Mouse (Mus musculus): ENCODE results near the gene Kbtbd13. TPM values are rescaled to one million over a fixed set of nuclear protein-coding genes. Genes with fewer than 3 reads are reported as not detected.

Kbtbd13 gene
- 0.29 TPM for polyA plus RNA-seq (2014; fragmentation: Illumina TruSeq; extraction: RNeasy Lipid Tissue Mini Kit (QIAGEN cat#74804); ENCODE audit: low read depth, low replicate concordance)

DNA sequence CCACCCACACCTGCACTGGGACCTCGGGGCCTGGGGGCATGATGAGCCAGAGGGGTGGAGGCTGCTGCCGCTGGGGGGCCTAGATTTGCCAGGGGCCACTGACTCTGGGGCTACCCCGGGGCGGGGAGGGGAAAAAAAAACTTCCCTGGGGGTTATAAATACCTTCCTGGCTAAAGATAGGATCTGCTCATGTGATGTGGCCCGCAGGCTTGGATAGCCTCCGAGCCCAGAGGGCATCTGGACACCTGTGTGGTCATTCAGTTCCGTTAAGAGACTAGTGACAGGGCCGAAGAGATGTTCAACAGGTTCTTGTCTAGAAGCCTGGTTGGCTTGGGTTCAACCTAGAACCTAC is at the start of gene Kbtbd13:
TSS of gene Kbtbd13 (minus strand) at position 40 of the 352 bp plus-strand sequence.

DNA sequence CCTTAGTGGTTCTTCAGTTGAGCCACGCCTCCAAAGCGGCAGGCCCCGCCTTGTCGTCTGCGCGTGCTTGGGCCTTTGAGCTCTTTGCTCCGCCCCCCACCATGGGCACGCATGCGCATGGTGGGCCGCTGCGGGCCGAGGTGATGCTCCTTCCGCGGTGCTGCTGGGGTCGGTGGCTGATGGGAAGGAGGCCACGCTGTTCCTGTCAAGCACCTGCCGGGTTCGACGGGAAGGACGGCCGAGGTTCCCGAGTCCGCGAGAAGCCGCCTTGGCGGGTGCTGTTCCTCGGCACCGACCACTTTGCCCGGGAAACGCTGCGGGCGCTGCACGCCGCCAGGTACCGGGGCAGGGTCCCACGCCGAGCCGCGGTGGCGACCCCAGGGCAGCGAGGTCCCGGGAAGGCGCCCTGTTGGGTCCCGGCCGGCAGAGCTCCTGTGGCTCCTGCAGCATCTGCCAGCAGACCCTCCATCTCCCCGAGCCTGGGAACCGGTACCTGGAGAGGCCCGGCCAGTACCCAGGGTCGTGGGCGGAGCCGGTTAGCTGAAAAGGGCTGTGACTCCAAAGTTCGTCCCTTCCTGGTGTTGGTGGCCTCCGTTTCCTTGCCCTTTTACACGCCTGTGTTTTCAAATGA is 44.3 kb upstream of the Kbtbd13 start, which contains the start of gene Mtfmt:
TSS of gene Mtfmt (plus strand) at position 112 of the 631 bp plus-strand sequence.

DNA sequence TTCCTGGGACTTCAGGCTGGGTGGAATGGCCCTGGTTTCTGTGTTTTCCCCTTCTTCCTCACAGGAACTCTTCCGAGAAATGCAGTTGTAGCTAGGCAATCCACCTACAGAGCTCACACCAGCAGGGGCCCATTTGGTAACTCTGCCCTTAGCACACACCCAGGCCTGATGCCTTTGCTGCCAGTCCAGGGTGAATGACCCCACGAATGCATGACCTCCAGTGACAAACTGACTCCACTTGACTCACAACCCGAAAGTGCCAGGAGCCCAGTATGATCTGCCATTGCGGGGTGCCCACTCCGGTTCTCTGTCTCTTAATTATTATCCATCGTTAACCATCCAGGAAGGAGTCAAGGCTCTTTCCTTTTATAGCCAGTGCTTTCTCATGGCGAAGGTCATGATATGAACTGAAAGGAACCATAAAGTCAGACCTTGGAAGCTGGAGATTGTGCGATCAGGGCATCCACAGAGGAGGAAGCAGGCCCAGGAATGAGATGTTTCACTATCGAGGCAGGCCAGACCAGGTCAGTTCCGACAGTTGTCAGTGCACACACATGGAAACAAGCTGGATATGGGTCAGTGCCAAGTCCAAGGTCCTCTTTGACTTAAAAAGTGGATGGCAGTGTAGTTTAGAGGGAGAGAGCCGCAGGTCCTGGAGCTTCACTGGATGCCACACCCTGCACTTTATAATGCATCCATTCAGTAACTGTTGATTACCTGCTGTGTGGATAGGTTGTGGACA is 31.5 kb upstream of the Kbtbd13 start, which contains the start of gene Slc51b:
TSS of gene Slc51b (minus strand) at position 196 of the 742 bp plus-strand sequence.

DNA sequence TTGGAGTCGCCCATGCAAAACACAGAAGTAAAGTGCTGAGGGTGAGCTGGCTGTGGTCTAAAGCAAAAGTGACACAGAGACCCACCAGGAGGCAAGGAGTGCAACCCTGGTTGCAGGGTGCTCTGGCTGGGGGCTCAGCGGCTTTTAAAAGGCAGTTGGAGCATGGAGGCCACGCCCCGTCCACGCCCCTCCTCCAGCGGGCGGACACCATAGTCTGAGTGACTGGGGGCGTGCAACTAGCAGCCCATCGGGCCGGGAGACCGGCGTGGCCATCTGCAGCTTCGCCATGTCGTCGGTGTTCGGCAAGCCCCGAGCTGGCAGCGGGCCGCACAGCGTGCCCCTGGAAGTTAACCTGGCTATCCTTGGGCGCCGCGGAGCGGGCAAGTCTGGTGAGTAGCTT is 6.8 kb upstream of the Kbtbd13 start, which contains the start of gene Rasl12:
TSS of gene Rasl12 (plus strand) at position 228 of the 400 bp plus-strand sequence.

DNA sequence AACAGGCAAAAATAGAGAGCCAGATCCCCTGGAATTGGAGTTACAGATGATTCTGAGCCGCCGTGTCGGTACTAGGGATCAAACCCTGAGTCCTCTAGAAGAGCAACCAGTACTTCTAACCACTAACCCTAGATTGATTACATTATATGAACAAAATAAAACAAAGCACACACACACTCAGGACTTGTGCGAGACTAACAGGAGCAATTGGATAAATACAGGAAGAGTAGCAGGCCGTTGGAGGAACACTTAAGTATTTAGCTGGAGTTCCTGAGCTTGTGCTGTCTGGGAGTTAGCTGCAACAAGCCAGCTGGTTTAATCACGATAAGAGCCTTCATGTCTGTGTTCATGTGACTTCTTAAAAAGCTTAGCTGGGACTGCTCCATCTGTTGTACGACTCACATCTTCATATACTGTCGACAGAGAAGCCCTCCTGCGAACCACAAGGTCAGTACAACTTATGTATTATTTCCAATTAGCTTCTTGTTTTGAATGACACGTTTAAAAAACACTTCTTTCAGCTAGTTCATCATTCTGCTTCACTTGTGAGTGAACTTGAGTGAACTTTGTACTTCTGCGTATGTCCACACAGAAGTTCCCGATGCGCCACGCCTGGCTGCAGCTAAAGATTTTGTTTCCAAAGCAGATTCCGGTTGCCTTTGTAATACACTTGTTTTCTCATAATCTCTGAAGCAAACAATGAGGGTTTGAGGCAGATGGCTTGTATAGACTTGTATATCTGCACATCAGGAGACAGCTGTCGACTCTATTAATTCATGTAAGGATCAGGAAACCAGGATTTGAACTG is 30.6 kb downstream of the Kbtbd13 start, which contains the start of gene Ubap1l:
TSS of gene Ubap1l (plus strand) at position 401 of the 808 bp plus-strand sequence.

DNA sequence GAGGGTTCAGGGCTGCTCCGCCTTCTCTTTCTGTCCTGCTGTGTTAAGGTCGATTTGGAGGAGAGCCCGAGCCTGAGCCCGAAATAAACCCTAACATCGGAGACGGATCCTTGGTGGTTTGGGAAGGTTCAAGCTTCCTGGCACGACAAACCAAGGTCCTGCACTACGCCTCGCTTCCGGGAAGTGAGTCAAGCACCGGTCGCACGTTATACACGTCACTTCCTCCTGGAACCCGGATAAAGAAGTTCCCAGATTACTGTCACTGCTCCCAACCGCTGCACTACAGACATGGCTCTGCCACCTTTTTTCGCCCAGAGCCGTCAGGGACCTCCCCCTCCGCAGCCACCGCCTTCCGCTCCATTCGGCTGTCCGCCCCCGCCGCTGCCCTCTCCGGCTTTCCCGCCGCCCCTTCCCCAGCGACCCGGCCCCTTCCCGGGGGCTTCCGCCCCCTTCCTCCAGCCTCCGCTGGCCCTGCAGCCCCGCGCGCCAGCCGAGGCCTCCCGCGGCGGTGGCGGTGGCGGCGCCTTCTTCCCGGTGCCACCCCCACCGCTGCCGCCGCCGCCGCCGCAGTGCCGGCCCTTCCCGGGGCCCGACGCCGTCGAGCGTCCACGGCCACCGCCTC is 45.5 kb downstream of the Kbtbd13 start, which contains the start of gene Pdcd7:
TSS of gene Pdcd7 (plus strand) at position 251 of the 622 bp plus-strand sequence.

Other genes with a start within 250 kb of the Kbtbd13 start
- 11.4 TPM for gene Parp16, start 196.3 kb downstream of the Kbtbd13 start, polyA plus RNA-seq (2014; fragmentation: Illumina TruSeq; extraction: RNeasy Lipid Tissue Mini Kit (QIAGEN cat#74804); ENCODE audit: low read depth, low replicate concordance)
- 2.6 TPM for gene Cilp, start 126.5 kb downstream of the Kbtbd13 start, polyA plus RNA-seq (2014; fragmentation: Illumina TruSeq; extraction: RNeasy Lipid Tissue Mini Kit (QIAGEN cat#74804); ENCODE audit: low read depth, low replicate concordance)
- 179 TPM for gene Clpx, start 97.4 kb downstream of the Kbtbd13 start, polyA plus RNA-seq (2014; fragmentation: Illumina TruSeq; extraction: RNeasy Lipid Tissue Mini Kit (QIAGEN cat#74804); ENCODE audit: low read depth, low replicate concordance)
- 10.5 TPM for gene Pdcd7, start 45.5 kb downstream of the Kbtbd13 start, polyA plus RNA-seq (2014; fragmentation: Illumina TruSeq; extraction: RNeasy Lipid Tissue Mini Kit (QIAGEN cat#74804); ENCODE audit: low read depth, low replicate concordance)
- 1.2 TPM for gene Ubap1l, start 30.6 kb downstream of the Kbtbd13 start, polyA plus RNA-seq (2014; fragmentation: Illumina TruSeq; extraction: RNeasy Lipid Tissue Mini Kit (QIAGEN cat#74804); ENCODE audit: low read depth, low replicate concordance)
- gene Rasl12, start 6.9 kb upstream of the Kbtbd13 start, polyA plus RNA-seq (2014; fragmentation: Illumina TruSeq; extraction: RNeasy Lipid Tissue Mini Kit (QIAGEN cat#74804); ENCODE audit: low read depth, low replicate concordance): 3.7 TPM
- gene Slc51b, start 31.3 kb upstream of the Kbtbd13 start, polyA plus RNA-seq (2014; fragmentation: Illumina TruSeq; extraction: RNeasy Lipid Tissue Mini Kit (QIAGEN cat#74804); ENCODE audit: low read depth, low replicate concordance): not detected
- 13.8 TPM for gene Mtfmt, start 44.1 kb upstream of the Kbtbd13 start, polyA plus RNA-seq (2014; fragmentation: Illumina TruSeq; extraction: RNeasy Lipid Tissue Mini Kit (QIAGEN cat#74804); ENCODE audit: low read depth, low replicate concordance)
- gene Spg21, start 69.3 kb upstream of the Kbtbd13 start, polyA plus RNA-seq (2014; fragmentation: Illumina TruSeq; extraction: RNeasy Lipid Tissue Mini Kit (QIAGEN cat#74804); ENCODE audit: low read depth, low replicate concordance): 137 TPM
- gene Ankdd1a, start 128.5 kb upstream of the Kbtbd13 start, polyA plus RNA-seq (2014; fragmentation: Illumina TruSeq; extraction: RNeasy Lipid Tissue Mini Kit (QIAGEN cat#74804); ENCODE audit: low read depth, low replicate concordance): not detected
- gene Plekho2, start 188.4 kb upstream of the Kbtbd13 start, polyA plus RNA-seq (2014; fragmentation: Illumina TruSeq; extraction: RNeasy Lipid Tissue Mini Kit (QIAGEN cat#74804); ENCODE audit: low read depth, low replicate concordance): 5.0 TPM
- not detected for gene Pif1, start 195.5 kb upstream of the Kbtbd13 start, polyA plus RNA-seq (2014; fragmentation: Illumina TruSeq; extraction: RNeasy Lipid Tissue Mini Kit (QIAGEN cat#74804); ENCODE audit: low read depth, low replicate concordance)
- 25.7 TPM for gene Rbpms2, start 238.0 kb upstream of the Kbtbd13 start, polyA plus RNA-seq (2014; fragmentation: Illumina TruSeq; extraction: RNeasy Lipid Tissue Mini Kit (QIAGEN cat#74804); ENCODE audit: low read depth, low replicate concordance)

Data from adrenal gland, adult 10 weeks (tissue).